9 mouse cellular contexts compared by ENCODE assay signal in genomic region chr4:111907926-111908325, GRCm38 (mm10). TPM values are rescaled to one million over a fixed set of nuclear protein-coding genes. Genes with fewer than 3 reads are reported as not detected.
DNase-seq lines count a peak whose midpoint lies in the region; ATAC-seq and TF ChIP-seq lines count a peak whose summit lies in the region.
"Had no signal": no experiment of that assay in that cellular context is flagged by ENCODE, and none has a peak within 500 bp of the region (broad histone marks: within the 10 kb centered on the region; RNA-seq: fewer than 3 reads in every experiment).

No protein-coding gene starts in this region.

- H3K4me2 ChIP-seq in intestine, embryonic 14.5 days (ENCODE audit: low read length) = no peak overlapping the region
- H3K4me2 ChIP-seq in intestine, embryonic 15.5 days (replicated peaks) = no peak overlapping the region
- H3K4me2 ChIP-seq in CH12.LX (ENCODE audit: insufficient read depth, low read depth, poor library complexity, severe bottlenecking) = no peak overlapping the region
- H3K4me2 ChIP-seq in liver, postnatal 0 days (ENCODE audit: low read depth, low read length) = no peak overlapping the region

- in situ Hi-C loops in CH12.LX (cut with MboI; ENCODE audit: low pct_ligation_motif_present, low pct_unique_long_range_greater_than_20kb, low sequenced_read_pairs) = no loop called here

- no peak overlapping the region for H3K4me3 ChIP-seq in intestine, embryonic 14.5 days (ENCODE audit: low read depth, low read length)
- no peak overlapping the region for H3K4me3 ChIP-seq in intestine, embryonic 15.5 days (replicated peaks)
- H3K4me3 ChIP-seq in CH12.LX (replicated peaks in 1 of 3; ENCODE audit: low read depth in 2 of 3, low read length in 2 of 3, poor library complexity in 1 of 3) = no peak overlapping the region
- no peak overlapping the region for H3K4me3 ChIP-seq in liver, postnatal 0 days (ENCODE audit: low read depth, low read length)
- H3K4me3 ChIP-seq in heart, embryonic 10.5 days = no peak overlapping the region

- no peak for DNase-seq in intestine, embryonic 14.5 days (ENCODE audit: low spot score)
- DNase-seq in CH12.LX (ENCODE audit: extremely low read depth) = peak; percentile 62
- peak; percentile 20 for DNase-seq in c-Kit-positive CD71-positive TER-119-negative erythroid progenitor cells, embryonic 14.5 days (ENCODE audit: low read depth)
- no peak for DNase-seq in liver, postnatal 0 days
- DNase-seq in adrenal gland, postnatal 36 days = no peak
- no peak for DNase-seq in heart, embryonic 10.5 days (ENCODE audit: low spot score)
- DNase-seq in lung, postnatal 14 days = no peak

- dilution Hi-C loops in CH12.LX (cut with MboI; ENCODE audit: extremely low pct_ligation_motif_present, extremely low pct_unique_long_range_greater_than_20kb, low sequenced_read_pairs) = no loop called here

- no peaks in the 10 kb centered on the region for H3K9me3 ChIP-seq in intestine, embryonic 14.5 days (ENCODE audit: control insufficient read depth, low read length)
- H3K9me3 ChIP-seq in intestine, embryonic 15.5 days = no peaks in the 10 kb centered on the region
- no peaks in the 10 kb centered on the region for H3K9me3 ChIP-seq in CH12.LX (replicated peaks; ENCODE audit: low read length)
- no peaks in the 10 kb centered on the region for H3K9me3 ChIP-seq in liver, postnatal 0 days (ENCODE audit: low read length)
- H3K9me3 ChIP-seq in heart, embryonic 10.5 days = no peaks in the 10 kb centered on the region

- H3K79me2 ChIP-seq in CH12.LX (replicated peaks; ENCODE audit: control insufficient read depth, extremely low read depth, insufficient read depth, poor library complexity, severe bottlenecking) = no peaks in the 10 kb centered on the region

- TF ChIP-seq RAD21 in CH12.LX (IDR thresholded peaks at IDR 0.05; ENCODE audit: low read depth, low read length) = peak; percentile 76

- no peaks in the 10 kb centered on the region for H3K4me1 ChIP-seq in intestine, embryonic 14.5 days (replicated peaks; ENCODE audit: control insufficient read depth, insufficient read depth, low read length)
- no peaks in the 10 kb centered on the region for H3K4me1 ChIP-seq in intestine, embryonic 15.5 days (replicated peaks)
- H3K4me1 ChIP-seq in CH12.LX (ENCODE audit: control insufficient read depth in 1 of 2, insufficient read depth in 2 of 2) = peaks cover 0 to 5% of the 10 kb centered on the region in 2 experiments; a peak in 1 of 4 replicates
- no peaks in the 10 kb centered on the region for H3K4me1 ChIP-seq in liver, postnatal 0 days (ENCODE audit: insufficient read depth)
- H3K4me1 ChIP-seq in heart, embryonic 10.5 days = no peaks in the 10 kb centered on the region

- WGBS in intestine, embryonic 14.5 days = 39% methylated on average over 2 of the region's 2 CpGs
- WGBS in intestine, embryonic 15.5 days = 32% methylated on average over 2 of the region's 2 CpGs
- WGBS in liver, postnatal 0 days (ENCODE audit: insufficient replicate concordance) = 27% methylated on average over 2 of the region's 2 CpGs
- 48% methylated on average over 2 of the region's 2 CpGs for WGBS in heart, embryonic 10.5 days

- no peak for TF ChIP-seq EP300 in CH12.LX (IDR thresholded peaks at IDR 0.05; ENCODE audit: low read length)
- TF ChIP-seq EP300 in liver, postnatal 0 days (IDR thresholded peaks at IDR 0.05; ENCODE audit: low read depth) = no peak

- H3K36me3 ChIP-seq in intestine, embryonic 14.5 days (ENCODE audit: control insufficient read depth, insufficient read depth, low read length) = no peaks in the 10 kb centered on the region
- no peaks in the 10 kb centered on the region for H3K36me3 ChIP-seq in intestine, embryonic 15.5 days
- H3K36me3 ChIP-seq in CH12.LX (replicated peaks in 1 of 2; ENCODE audit: control insufficient read depth in 1 of 2, insufficient read depth in 1 of 2, low read length in 1 of 2) = no peaks in the 10 kb centered on the region
- H3K36me3 ChIP-seq in liver, postnatal 0 days (replicated peaks; ENCODE audit: insufficient read depth, low read length) = no peaks in the 10 kb centered on the region
- H3K36me3 ChIP-seq in heart, embryonic 10.5 days = no peaks in the 10 kb centered on the region

- H3K27me3 ChIP-seq in intestine, embryonic 14.5 days (replicated peaks; ENCODE audit: control insufficient read depth, insufficient read depth, low read length) = no peaks in the 10 kb centered on the region
- no peaks in the 10 kb centered on the region for H3K27me3 ChIP-seq in intestine, embryonic 15.5 days (replicated peaks)
- no peaks in the 10 kb centered on the region for H3K27me3 ChIP-seq in CH12.LX (replicated peaks)
- no peaks in the 10 kb centered on the region for H3K27me3 ChIP-seq in liver, postnatal 0 days (ENCODE audit: insufficient read depth, low read length)
- no peaks in the 10 kb centered on the region for H3K27me3 ChIP-seq in heart, embryonic 10.5 days (ENCODE audit: insufficient read depth, poor library complexity, severe bottlenecking)

- no peak overlapping the region for H3K27ac ChIP-seq in intestine, embryonic 14.5 days (ENCODE audit: low read depth)
- H3K27ac ChIP-seq in intestine, embryonic 15.5 days = no peak overlapping the region
- no peak overlapping the region for H3K27ac ChIP-seq in CH12.LX (ENCODE audit: insufficient read depth, low read depth)
- H3K27ac ChIP-seq in liver, postnatal 0 days (ENCODE audit: low read depth) = no peak overlapping the region
- no peak overlapping the region for H3K27ac ChIP-seq in heart, embryonic 10.5 days

- no peak for TF ChIP-seq POLR2A in CH12.LX (IDR thresholded peaks at IDR 0.05; ENCODE audit: low read depth, low read length)

- H3K9ac ChIP-seq in intestine, embryonic 14.5 days (ENCODE audit: low read length) = no peak overlapping the region
- no peak overlapping the region for H3K9ac ChIP-seq in intestine, embryonic 15.5 days
- no peak overlapping the region for H3K9ac ChIP-seq in CH12.LX (ENCODE audit: insufficient read depth, low read depth)
- no peak overlapping the region for H3K9ac ChIP-seq in liver, postnatal 0 days (replicated peaks)

- 0 out of 2 replicates have a peak, but pooled peaks have one; percentile 27 for ATAC-seq in intestine, embryonic 14.5 days (replicated peaks; ENCODE audit: low FRiP score, low TSS enrichment, low read depth)
- ATAC-seq in intestine, embryonic 15.5 days = no peak
- ATAC-seq in liver, postnatal 0 days = no peak

- peak; percentile 47 to 73; a peak in 3 of 4 replicates for TF ChIP-seq CTCF in CH12.LX (conservative IDR thresholded peaks at IDR 0.05 in 1 of 2, IDR thresholded peaks at IDR 0.05 in 1 of 2; ENCODE audit: low read depth in 2 of 2, low read length in 2 of 2)
- TF ChIP-seq CTCF in liver, postnatal 0 days (IDR thresholded peaks at IDR 0.05; ENCODE audit: low read depth) = peak; percentile 67

TF ChIP-seq in CH12.LX, 34 proteins besides CTCF, POLR2A, EP300 and RAD21:
- TF ChIP-seq KAT2A (IDR thresholded peaks at IDR 0.05; ENCODE audit: insufficient replicate concordance, low read length) (no peak), SMC3 (IDR thresholded peaks at IDR 0.05; ENCODE audit: low read depth, low read length) (peak; percentile 65)

RNA-seq across cellular contexts. Expression of gene Slc5a9, which starts 5.2 kb away (rescaled TPM):
- polyA plus RNA-seq in intestine, embryonic 14.5 days (2014; fragmentation: Nextera tagmentation; extraction: Ambion mirVana) = 0.13 and 0.74 TPM in 2 replicates
- 1.3 and 2.4 TPM in 2 replicates for polyA plus RNA-seq in intestine, embryonic 15.5 days (2015; fragmentation: Nextera tagmentation; extraction: Ambion mirVana)
- total RNA-seq in CH12.LX (2012; rRNA removed) (2.4 and 2.6 TPM in 2 replicates), CH12.LX (2014; rRNA removed) (9.3 and 9.6 TPM in 2 replicates)
- polyA plus RNA-seq in CH12.LX (2012; ENCODE audit: insufficient read length, low read depth) = 2.8 and 3.5 TPM in 2 replicates
- not detected in 2 replicates for polyA plus RNA-seq in liver, postnatal 0 days (2015; fragmentation: Nextera tagmentation; extraction: Ambion mirVana)
- total RNA-seq in adrenal gland, postnatal 36 days (2021) = not detected
- polyA plus RNA-seq in heart, embryonic 10.5 days (2016; fragmentation: Nextera tagmentation; extraction: Ambion mirVana) = 0.30 TPM in 1 of 2 replicates, not detected in the other

RNA-seq across cellular contexts. Expression of gene Skint8, which starts 11.3 kb away (rescaled TPM):
- polyA plus RNA-seq in intestine, embryonic 14.5 days (2014; fragmentation: Nextera tagmentation; extraction: Ambion mirVana) = not detected in 2 replicates
- polyA plus RNA-seq in intestine, embryonic 15.5 days (2015; fragmentation: Nextera tagmentation; extraction: Ambion mirVana) = not detected in 2 replicates
- not detected in 2 replicates for total RNA-seq in CH12.LX (2012; rRNA removed)
- not detected in 2 replicates for total RNA-seq in CH12.LX (2014; rRNA removed)
- polyA plus RNA-seq in CH12.LX (2012; ENCODE audit: insufficient read length, low read depth) = not detected in 2 replicates
- not detected in 2 replicates for polyA plus RNA-seq in liver, postnatal 0 days (2015; fragmentation: Nextera tagmentation; extraction: Ambion mirVana)
- not detected for total RNA-seq in adrenal gland, postnatal 36 days (2021)
- polyA plus RNA-seq in heart, embryonic 10.5 days (2016; fragmentation: Nextera tagmentation; extraction: Ambion mirVana) = not detected in 2 replicates
- polyA plus RNA-seq: liver, embryonic 16.5 days had no signal

Comparison
In these comparisons a context has a peak if more than half of its experiments do, and no peak if none do; other contexts are left out.
1. DNase-seq: peak in CH12.LX (single experiment) and c-Kit-positive CD71-positive TER-119-negative erythroid progenitor cells, embryonic 14.5 days (single experiment); none in intestine, embryonic 14.5 days (single experiment), liver, postnatal 0 days (single experiment), adrenal gland, postnatal 36 days (0 of 2), heart, embryonic 10.5 days (single experiment) and lung, postnatal 14 days (single experiment).